Mouse (Mus musculus): ENCODE measurements around the gene BC049730. TPM values are rescaled to one million over a fixed set of nuclear protein-coding genes. Genes with fewer than 3 reads are reported as not detected.

The BC049730 gene
- total and polyA plus RNA-seq, 3 experiments: not detected

GRCm38 (mm10) chr7:24661118-24661904, 47.7 kb upstream of the BC049730 start:
- Histone ChIP-seq H3K27me3 (replicated peaks) (peaks cover 28% of the 10 kb centered on the region), H3K4me2 (ENCODE audit: insufficient read depth, low read depth, poor library complexity, severe bottlenecking) (no peak overlapping the region), H3K4me1 (ENCODE audit: control insufficient read depth in 1 of 2, insufficient read depth in 2 of 2) (peaks cover 0 to 2% of the 10 kb centered on the region in 2 experiments; a peak in 1 of 4 replicates), H3K4me3 (replicated peaks in 1 of 3; ENCODE audit: low read depth in 2 of 3, low read length in 2 of 3, poor library complexity in 1 of 3) (no peak overlapping the region), H3K9ac (ENCODE audit: insufficient read depth, low read depth) (no peak overlapping the region), H3K9me3 (replicated peaks; ENCODE audit: low read length) (peaks cover 3% of the 10 kb centered on the region), H3K27ac (ENCODE audit: insufficient read depth, low read depth) (no peak overlapping the region), H3K79me2 (replicated peaks; ENCODE audit: control insufficient read depth, extremely low read depth, insufficient read depth, poor library complexity, severe bottlenecking) (no peaks in the 10 kb centered on the region), H3K36me3 (replicated peaks in 1 of 2; ENCODE audit: control insufficient read depth in 1 of 2, insufficient read depth in 1 of 2, low read length in 1 of 2) (no peaks in the 10 kb centered on the region)
- dilution Hi-C loops (cut with MboI; ENCODE audit: extremely low pct_ligation_motif_present, extremely low pct_unique_long_range_greater_than_20kb, low sequenced_read_pairs) (no loop called here), in situ Hi-C loops (cut with MboI; ENCODE audit: low pct_ligation_motif_present, low pct_unique_long_range_greater_than_20kb, low sequenced_read_pairs) (no loop called here)
- TF ChIP-seq EP300 (IDR thresholded peaks at IDR 0.05; ENCODE audit: low read length) (no peak), SMC3 (IDR thresholded peaks at IDR 0.05; ENCODE audit: low read depth, low read length) (no peak)
- DNase-seq (ENCODE audit: extremely low read depth): no peak

- in situ Hi-C loops (cut with MboI; ENCODE audit: low pct_ligation_motif_present, low pct_unique_long_range_greater_than_20kb, low sequenced_read_pairs): no loop called here
- H3K9ac ChIP-seq (ENCODE audit: insufficient read depth, low read depth): no peak overlapping the region
Measured at GRCm38 (mm10) chr7:24662575-24662974, 46.5 kb upstream of the BC049730 start.

GRCm38 (mm10) chr7:24664301-24664700, 44.7 kb upstream of the BC049730 start:
- H3K4me3 ChIP-seq (replicated peaks in 1 of 3; ENCODE audit: low read depth in 2 of 3, low read length in 2 of 3, poor library complexity in 1 of 3): no peak overlapping the region
- no peak overlapping the region for H3K9ac ChIP-seq (ENCODE audit: insufficient read depth, low read depth)
- H3K36me3 ChIP-seq (replicated peaks in 1 of 2; ENCODE audit: control insufficient read depth in 1 of 2, insufficient read depth in 1 of 2, low read length in 1 of 2): no peaks in the 10 kb centered on the region
- no peak overlapping the region for H3K4me2 ChIP-seq (ENCODE audit: insufficient read depth, low read depth, poor library complexity, severe bottlenecking)
- DNase-seq (ENCODE audit: extremely low read depth): no peak
- dilution Hi-C loops (cut with MboI; ENCODE audit: extremely low pct_ligation_motif_present, extremely low pct_unique_long_range_greater_than_20kb, low sequenced_read_pairs): no loop called here
- H3K79me2 ChIP-seq (replicated peaks; ENCODE audit: control insufficient read depth, extremely low read depth, insufficient read depth, poor library complexity, severe bottlenecking): no peaks in the 10 kb centered on the region
- H3K27ac ChIP-seq (ENCODE audit: insufficient read depth, low read depth): no peak overlapping the region
- no peaks in the 10 kb centered on the region for H3K9me3 ChIP-seq (replicated peaks; ENCODE audit: low read length)
- in situ Hi-C loops (cut with MboI; ENCODE audit: low pct_ligation_motif_present, low pct_unique_long_range_greater_than_20kb, low sequenced_read_pairs): no loop called here
- H3K27me3 ChIP-seq (replicated peaks): peaks cover 52% of the 10 kb centered on the region
- peaks cover 0 to 2% of the 10 kb centered on the region in 2 experiments; a peak in 1 of 4 replicates for H3K4me1 ChIP-seq (ENCODE audit: control insufficient read depth in 1 of 2, insufficient read depth in 2 of 2)
- TF ChIP-seq PAX5 (IDR thresholded peaks at IDR 0.05; ENCODE audit: low read length) (no peak), UBTF (IDR thresholded peaks at IDR 0.05; ENCODE audit: low read depth, low read length) (no peak), POLR2A (IDR thresholded peaks at IDR 0.05; ENCODE audit: low read depth, low read length) (no peak), HCFC1 (IDR thresholded peaks at IDR 0.05; ENCODE audit: low read depth, low read length) (no peak), ZC3H11A (IDR thresholded peaks at IDR 0.05; ENCODE audit: low read depth, low read length) (no peak), USF2 (conservative IDR thresholded peaks at IDR 0.05; ENCODE audit: low read depth, low read length) (no peak), CHD1 (IDR thresholded peaks at IDR 0.05; ENCODE audit: low read depth, low read length) (no peak), SMC3 (IDR thresholded peaks at IDR 0.05; ENCODE audit: low read depth, low read length) (no peak)

More at GRCm38 (mm10) chr7:24662575-24662974, 46.5 kb upstream of the BC049730 start:
- peak; percentile 79 for TF ChIP-seq ELF1 (IDR thresholded peaks at IDR 0.05; ENCODE audit: low read depth, low read length)
- TF ChIP-seq MYC (IDR thresholded peaks at IDR 0.05; ENCODE audit: low read depth, low read length): no peak
- TF ChIP-seq EP300 (IDR thresholded peaks at IDR 0.05; ENCODE audit: low read length): no peak
- peak; percentile 81 for TF ChIP-seq SMC3 (IDR thresholded peaks at IDR 0.05; ENCODE audit: low read depth, low read length)
- no peak for TF ChIP-seq POLR2A (IDR thresholded peaks at IDR 0.05; ENCODE audit: low read depth, low read length)
- TF ChIP-seq GABPA (IDR thresholded peaks at IDR 0.05; ENCODE audit: insufficient replicate concordance, low read depth, low read length): no peak
- TF ChIP-seq ZC3H11A (IDR thresholded peaks at IDR 0.05; ENCODE audit: low read depth, low read length): peak; percentile 29; the same call in 1 of the 2 replicates
- no peak for TF ChIP-seq UBTF (IDR thresholded peaks at IDR 0.05; ENCODE audit: low read depth, low read length)
- TF ChIP-seq MXI1 (IDR thresholded peaks at IDR 0.05; ENCODE audit: low read depth, low read length): no peak
- TF ChIP-seq TBP (conservative IDR thresholded peaks at IDR 0.05; ENCODE audit: low read depth, low read length): no peak
- TF ChIP-seq CTCF (conservative IDR thresholded peaks at IDR 0.05 in 1 of 2, IDR thresholded peaks at IDR 0.05 in 1 of 2; ENCODE audit: low read depth in 2 of 2, low read length in 2 of 2): peak; percentile 93 to 98
- no peak for TF ChIP-seq NELFE (IDR thresholded peaks at IDR 0.05; ENCODE audit: low read depth, low read length)
- peak; percentile 83 for TF ChIP-seq RAD21 (IDR thresholded peaks at IDR 0.05; ENCODE audit: low read depth, low read length)
- DNase-seq (ENCODE audit: extremely low read depth): peak; percentile 78
- peaks cover 3% of the 10 kb centered on the region for H3K9me3 ChIP-seq (replicated peaks; ENCODE audit: low read length)
- H3K27me3 ChIP-seq (replicated peaks): peaks cover 38% of the 10 kb centered on the region
- H3K79me2 ChIP-seq (replicated peaks; ENCODE audit: control insufficient read depth, extremely low read depth, insufficient read depth, poor library complexity, severe bottlenecking): no peaks in the 10 kb centered on the region
- H3K4me2 ChIP-seq (ENCODE audit: insufficient read depth, low read depth, poor library complexity, severe bottlenecking): no peak overlapping the region
- dilution Hi-C loops (cut with MboI; ENCODE audit: extremely low pct_ligation_motif_present, extremely low pct_unique_long_range_greater_than_20kb, low sequenced_read_pairs): no loop called here
- no peak overlapping the region for H3K27ac ChIP-seq (ENCODE audit: insufficient read depth, low read depth)
- H3K4me3 ChIP-seq (replicated peaks in 1 of 3; ENCODE audit: low read depth in 2 of 3, low read length in 2 of 3, poor library complexity in 1 of 3): no peak overlapping the region
- peaks cover 0 to 2% of the 10 kb centered on the region in 2 experiments; a peak in 1 of 4 replicates for H3K4me1 ChIP-seq (ENCODE audit: control insufficient read depth in 1 of 2, insufficient read depth in 2 of 2)
- no peaks in the 10 kb centered on the region for H3K36me3 ChIP-seq (replicated peaks in 1 of 2; ENCODE audit: control insufficient read depth in 1 of 2, insufficient read depth in 1 of 2, low read length in 1 of 2)
